11 mouse cellular contexts compared by ENCODE assay signal in genomic region chr17:81712273-81712751, GRCm38 (mm10). TPM values are rescaled to one million over a fixed set of nuclear protein-coding genes. Genes with fewer than 3 reads are reported as not detected.
DNase-seq lines count a peak whose midpoint lies in the region; ATAC-seq lines count a peak whose summit lies in the region.
"Had no signal": no experiment of that assay in that cellular context is flagged by ENCODE, and none has a peak within 500 bp of the region (broad histone marks: within the 10 kb centered on the region; RNA-seq: fewer than 3 reads in every experiment).

No protein-coding gene starts in this region.

- no peaks in the 10 kb centered on the region for H3K27me3 ChIP-seq in liver, embryonic 13.5 days
- H3K27me3 ChIP-seq: midbrain, embryonic 13.5 days had no signal

- DNase-seq in heart, adult 18-20 months, result peak; percentile 54 to 60
- DNase-seq in heart, postnatal 14 days, result no peak
- peak; percentile 0 for DNase-seq in liver, embryonic 13.5 days
- DNase-seq in liver, result no peak
- DNase-seq in retina, embryonic 14.5 days (ENCODE audit: low spot score), result peak; percentile 15
- no peak for DNase-seq in layer of hippocampus, adult 8-10 months (ENCODE audit: low spot score in 2 of 2)
- DNase-seq in adrenal gland, postnatal 4 days (ENCODE audit: low spot score in 2 of 2), result no peak
- DNase-seq: cerebellum, adult 11 months; gastrocnemius, postnatal 14 days had no signal

- H3K4me1 ChIP-seq in liver, embryonic 13.5 days (replicated peaks), result no peaks in the 10 kb centered on the region
- H3K4me1 ChIP-seq: midbrain, embryonic 13.5 days had no signal

- no peaks in the 10 kb centered on the region for H3K36me3 ChIP-seq in liver, embryonic 13.5 days
- H3K36me3 ChIP-seq: midbrain, embryonic 13.5 days had no signal

- H3K9me3 ChIP-seq in liver, embryonic 13.5 days (replicated peaks), result no peaks in the 10 kb centered on the region
- H3K9me3 ChIP-seq: midbrain, embryonic 13.5 days had no signal

- ATAC-seq in liver, embryonic 13.5 days (ENCODE audit: low read depth), result no peak
- ATAC-seq in common myeloid progenitor, adult 5-6 weeks (replicated peaks; ENCODE audit: low read depth, poor library complexity, severe bottlenecking), result peak; percentile 98
- ATAC-seq: midbrain, embryonic 13.5 days had no signal

- no peak overlapping the region for H3K27ac ChIP-seq in liver, embryonic 13.5 days
- H3K27ac ChIP-seq: midbrain, embryonic 13.5 days had no signal

- H3K4me3 ChIP-seq in liver, embryonic 13.5 days (replicated peaks), result no peak overlapping the region
- H3K4me3 ChIP-seq: midbrain, embryonic 13.5 days had no signal

- no peak overlapping the region for H3K4me2 ChIP-seq in liver, embryonic 13.5 days
- H3K4me2 ChIP-seq: midbrain, embryonic 13.5 days had no signal

- 15% methylated on average over 1 of the region's 1 CpGs for WGBS in liver, embryonic 13.5 days (ENCODE audit: insufficient replicate concordance)

- no peak overlapping the region for H3K9ac ChIP-seq in liver, embryonic 13.5 days
- H3K9ac ChIP-seq: midbrain, embryonic 13.5 days had no signal

- intact Hi-C loops in heart, postnatal 14 days (cut with DNase I), result no loop called here

RNA-seq across cellular contexts. Expression of gene Slc8a1, which starts 25.9 kb away (rescaled TPM):
- total RNA-seq in heart, adult 18-20 months (2021), result 100 to 1,000 TPM; 508 to 537 TPM
- 100 to 1,000 TPM; 367 to 433 TPM for total RNA-seq in heart, postnatal 14 days (2021)
- polyA plus RNA-seq in liver, embryonic 13.5 days (2015; fragmentation: Nextera tagmentation; extraction: Ambion mirVana), result 0.47 and 0.71 TPM in 2 replicates
- 12.1 and 12.3 TPM in 2 replicates for total RNA-seq in common myeloid progenitor, adult 5-6 weeks (2017)
- 100 to 1,000 TPM; 280 to 313 (median 296) TPM for total RNA-seq in layer of hippocampus, adult 8-10 months (2022)
- total RNA-seq in adrenal gland, postnatal 4 days (2021), result 10 to 100 TPM; 36.4 to 50.1 TPM

Comparison
In these comparisons a context has a peak if more than half of its experiments do, and no peak if none do; other contexts are left out.
1. DNase-seq: peak in heart, adult 18-20 months (2 of 2), liver, embryonic 13.5 days (single experiment) and retina, embryonic 14.5 days (single experiment); none in heart, postnatal 14 days (0 of 2), liver (single experiment), layer of hippocampus, adult 8-10 months (0 of 2) and adrenal gland, postnatal 4 days (0 of 2).
2. RNA of gene Slc8a1, which starts 25.9 kb away (total RNA-seq): 508 to 537 TPM in heart, adult 18-20 months, 367 to 433 TPM in heart, postnatal 14 days and 280 to 313 TPM in layer of hippocampus, adult 8-10 months; 36.4 to 50.1 TPM in adrenal gland, postnatal 4 days and 12.1 to 12.3 TPM in common myeloid progenitor, adult 5-6 weeks; every median in the first group is over 4 times any median in the second.